Mouse (Mus musculus): ENCODE data around the gene Glyat. TPM values are rescaled to one million over a fixed set of nuclear protein-coding genes. Genes with fewer than 3 reads are reported as not detected.
"Not testable (repeated sequence)": the region's sequence is repeated elsewhere in the genome, so short reads cannot be mapped to it uniquely, and the experiment has no call there.

The Glyat gene
- total RNA-seq (2015), result not detected in 2 replicates
- total RNA-seq (2017), result not detected in 2 replicates

DNA sequence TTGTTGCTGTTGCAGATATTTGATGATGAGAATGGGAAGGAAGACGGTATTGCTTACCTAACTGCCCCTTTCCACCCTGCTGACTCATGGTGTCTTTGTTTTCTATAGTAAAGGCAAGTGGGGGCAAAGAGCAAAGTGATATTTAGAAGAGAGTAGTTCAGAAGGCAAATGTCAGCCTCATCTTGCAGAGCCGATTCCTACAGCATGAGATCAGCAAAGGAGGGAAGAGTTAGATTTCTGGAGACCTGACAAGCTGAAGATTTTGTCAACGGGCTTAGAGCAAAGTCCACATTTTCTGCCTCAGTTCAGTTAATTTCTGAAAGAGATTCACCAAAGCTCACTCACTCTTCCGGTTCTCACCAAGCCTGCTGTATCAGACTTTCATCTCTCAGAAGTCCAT is at the start of gene Glyat:
TSS of gene Glyat (plus strand) at position 133 of the 400 bp plus-strand sequence.
- ATAC-seq (replicated peaks; ENCODE audit: poor library complexity), result no peak

DNA sequence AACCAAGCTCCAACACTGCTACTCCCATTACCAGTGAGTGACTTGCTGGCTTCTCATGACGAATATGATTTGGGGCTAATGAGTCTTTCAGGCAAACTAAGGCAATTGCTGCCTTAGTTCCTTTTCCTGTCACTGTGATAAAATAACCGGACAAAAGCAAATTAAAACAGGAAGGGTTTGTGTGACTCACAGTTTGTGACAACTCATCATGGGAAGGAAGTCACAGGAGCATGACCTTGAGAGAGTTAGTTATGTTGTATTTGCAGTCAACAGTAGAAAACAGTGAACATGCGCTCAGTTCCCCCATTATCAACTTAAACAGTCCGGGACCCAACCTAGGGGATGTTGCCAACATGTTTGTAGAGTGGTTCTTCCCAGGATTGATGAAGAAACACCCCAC is 47.8 kb upstream of the Glyat start:
- ATAC-seq (replicated peaks; ENCODE audit: poor library complexity), result peak; percentile 87

DNA sequence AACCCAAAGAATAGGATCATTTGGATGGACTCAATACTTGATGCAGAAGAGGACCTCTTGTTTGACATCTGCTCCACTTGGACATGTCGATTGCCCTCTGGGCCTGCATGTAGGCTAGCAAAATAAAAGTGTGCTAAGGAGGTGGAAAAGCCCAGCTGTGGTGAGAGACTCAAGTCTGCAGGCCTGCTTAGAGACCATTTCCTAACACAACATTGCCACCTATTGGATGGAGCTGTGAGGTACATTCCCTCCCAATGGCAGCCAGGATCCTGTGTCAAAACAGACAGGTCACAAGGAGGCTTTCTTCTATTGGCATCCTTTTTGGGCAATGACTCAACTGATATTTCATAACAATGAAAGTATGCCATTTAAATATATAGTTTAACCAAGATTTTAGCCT is 41.2 kb upstream of the Glyat start:
- ATAC-seq (replicated peaks; ENCODE audit: poor library complexity), result peak; percentile 78

DNA sequence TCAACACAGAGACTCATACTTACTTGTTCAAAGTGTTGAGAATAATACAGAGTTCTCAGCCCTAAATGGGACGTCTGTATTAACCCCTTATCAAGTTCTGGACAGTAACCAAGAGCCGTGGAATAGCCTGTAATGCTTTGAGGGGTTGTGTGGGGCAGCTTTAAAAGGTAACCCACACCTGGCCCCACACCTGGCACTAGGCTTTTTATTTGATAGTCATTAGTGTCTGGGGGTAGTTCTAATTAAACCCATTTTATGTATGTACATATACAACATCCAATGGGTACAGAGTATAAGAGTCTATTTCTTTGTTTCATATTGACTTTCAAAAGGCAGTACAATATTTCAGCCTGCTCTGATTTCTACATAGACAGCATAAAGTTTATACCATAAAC is 38.0 kb upstream of the Glyat start:
- no peak for ATAC-seq (replicated peaks; ENCODE audit: poor library complexity)

DNA sequence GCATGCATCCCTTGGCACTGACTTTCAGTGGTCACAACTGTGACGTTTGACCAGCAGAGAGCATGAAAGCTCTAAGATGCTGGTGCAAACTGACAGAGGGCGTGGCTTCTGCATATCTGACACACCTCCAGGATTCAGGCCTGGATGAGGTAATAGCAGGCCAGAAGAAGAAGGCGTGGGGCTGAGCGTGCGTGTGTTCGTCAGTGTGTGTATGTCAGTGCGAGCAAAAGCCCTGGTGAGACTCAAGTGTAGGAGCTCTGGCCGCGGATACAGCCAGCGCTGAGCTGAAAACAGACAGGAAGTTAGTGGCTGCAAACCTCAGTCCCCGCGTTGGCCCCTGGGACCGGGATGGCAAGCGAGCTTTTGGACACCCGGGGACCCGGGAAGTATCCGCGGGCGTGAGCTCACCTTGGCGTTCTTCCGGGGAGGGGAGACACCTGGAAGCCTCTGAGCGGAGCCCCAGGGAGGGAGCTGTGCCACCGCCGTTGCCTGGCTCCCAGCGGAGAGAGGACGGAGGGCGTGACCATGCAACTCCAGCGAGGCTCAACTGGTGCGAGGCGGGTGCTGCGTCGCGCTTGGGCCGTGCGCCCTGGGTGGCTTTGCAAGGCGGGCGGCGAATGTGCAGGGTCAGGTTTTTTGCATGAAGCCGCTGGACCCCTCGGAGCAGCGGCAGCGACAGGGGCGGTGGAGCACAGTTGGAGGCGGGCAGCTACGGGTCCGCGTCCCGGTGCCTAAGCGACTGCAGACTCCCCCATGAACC is 37.4 kb upstream of the Glyat start:
- ATAC-seq (replicated peaks; ENCODE audit: poor library complexity), result peak; percentile 80

DNA sequence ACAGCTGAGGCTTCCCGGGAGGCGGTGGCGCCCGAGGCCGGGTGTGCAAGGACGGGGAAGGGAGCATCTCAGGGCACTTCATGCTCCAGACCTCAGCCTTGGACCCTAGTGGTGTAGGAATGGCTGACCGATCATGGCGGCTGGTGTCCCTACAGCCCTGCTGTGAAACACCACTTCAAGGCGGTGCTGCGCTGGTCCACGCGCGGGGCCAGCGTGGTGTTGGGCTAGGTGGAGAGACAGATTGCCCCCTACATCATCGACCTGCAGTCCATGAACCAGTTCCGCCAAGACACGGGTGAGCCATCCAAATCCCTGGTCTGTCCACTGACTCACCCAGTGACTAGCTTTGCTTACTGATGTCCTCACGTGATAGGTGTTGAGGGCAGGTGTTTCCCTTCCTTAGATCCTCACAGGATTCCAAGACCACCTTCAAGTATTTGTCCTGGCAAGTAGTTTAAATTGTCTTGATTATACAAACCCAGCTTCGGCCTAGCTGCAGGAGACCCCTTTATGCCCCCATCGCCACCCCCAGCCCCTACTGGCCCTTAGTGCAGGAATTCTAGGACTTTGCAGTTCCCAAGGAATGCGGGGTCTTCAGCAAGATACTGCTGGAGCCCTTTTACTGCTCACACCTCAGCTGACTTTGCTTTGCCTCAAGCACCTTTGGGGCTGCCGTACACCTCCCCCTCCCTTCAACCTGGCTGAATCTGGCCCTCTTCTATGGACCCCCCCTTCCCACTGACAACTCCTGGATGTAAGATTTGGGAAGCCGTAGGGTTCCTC is 36.6 kb upstream of the Glyat start:
- peak; percentile 13 for ATAC-seq (replicated peaks; ENCODE audit: poor library complexity)

DNA sequence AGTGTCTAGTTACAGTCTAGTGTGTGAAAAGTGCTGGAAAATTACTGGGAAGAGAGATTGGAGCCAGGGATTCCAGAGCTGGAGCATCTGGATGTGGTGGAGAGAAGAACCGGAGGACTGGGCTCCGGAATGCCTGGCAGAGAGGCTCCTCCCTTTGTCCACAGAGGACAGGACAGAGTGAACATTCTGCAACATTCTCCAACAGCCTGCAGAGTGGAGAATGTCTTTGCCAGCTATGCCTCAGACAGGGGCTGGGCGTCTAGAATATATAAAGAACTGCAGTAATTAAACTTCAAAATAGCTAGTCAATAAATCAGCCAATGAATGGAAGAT is 36.1 kb upstream of the Glyat start:
- no peak for ATAC-seq (replicated peaks; ENCODE audit: poor library complexity)

DNA sequence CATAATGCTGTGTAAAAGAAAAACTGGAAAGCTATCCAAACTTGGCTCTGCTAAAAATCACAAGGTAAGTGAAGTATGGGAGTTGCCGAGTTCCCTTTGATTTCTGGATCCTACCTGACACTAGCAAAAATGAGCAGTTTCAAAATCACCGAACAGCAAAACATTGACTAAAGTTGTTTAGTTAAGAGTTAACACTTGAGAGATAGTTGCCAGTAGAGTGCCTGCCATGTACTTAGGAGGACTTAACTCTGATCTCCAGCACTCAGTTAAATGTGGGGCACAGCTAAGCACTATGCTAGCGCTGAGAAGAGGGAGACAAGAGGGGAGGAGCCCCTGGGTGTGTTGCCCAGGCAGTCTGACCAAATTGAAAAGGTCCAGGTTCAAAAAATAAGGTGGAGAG is 34.4 kb upstream of the Glyat start:
- ATAC-seq (replicated peaks; ENCODE audit: poor library complexity), result no peak

DNA sequence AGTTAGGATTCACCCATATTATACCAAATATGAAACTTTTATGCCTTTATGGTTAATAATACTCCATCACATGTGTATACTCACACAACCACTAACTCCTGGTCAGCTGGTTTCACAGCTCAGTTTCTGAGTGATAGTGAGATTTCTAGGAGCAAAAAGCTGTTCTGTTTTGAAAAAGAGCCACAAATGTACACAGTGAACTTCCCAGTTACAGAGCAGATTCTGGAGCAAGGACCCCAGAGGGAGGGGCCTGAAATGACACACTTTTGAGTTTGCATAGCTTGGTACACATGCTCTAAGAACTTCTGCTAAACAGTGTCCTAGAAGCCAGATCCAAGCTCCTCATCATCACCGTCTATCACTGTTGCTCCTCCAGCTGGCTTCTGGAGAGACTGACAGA is 33.4 kb upstream of the Glyat start, which contains the start of gene Gm4952:
TSS of gene Gm4952 (plus strand) at position 301 of the 400 bp plus-strand sequence.
- ATAC-seq (replicated peaks; ENCODE audit: poor library complexity), result no peak

DNA sequence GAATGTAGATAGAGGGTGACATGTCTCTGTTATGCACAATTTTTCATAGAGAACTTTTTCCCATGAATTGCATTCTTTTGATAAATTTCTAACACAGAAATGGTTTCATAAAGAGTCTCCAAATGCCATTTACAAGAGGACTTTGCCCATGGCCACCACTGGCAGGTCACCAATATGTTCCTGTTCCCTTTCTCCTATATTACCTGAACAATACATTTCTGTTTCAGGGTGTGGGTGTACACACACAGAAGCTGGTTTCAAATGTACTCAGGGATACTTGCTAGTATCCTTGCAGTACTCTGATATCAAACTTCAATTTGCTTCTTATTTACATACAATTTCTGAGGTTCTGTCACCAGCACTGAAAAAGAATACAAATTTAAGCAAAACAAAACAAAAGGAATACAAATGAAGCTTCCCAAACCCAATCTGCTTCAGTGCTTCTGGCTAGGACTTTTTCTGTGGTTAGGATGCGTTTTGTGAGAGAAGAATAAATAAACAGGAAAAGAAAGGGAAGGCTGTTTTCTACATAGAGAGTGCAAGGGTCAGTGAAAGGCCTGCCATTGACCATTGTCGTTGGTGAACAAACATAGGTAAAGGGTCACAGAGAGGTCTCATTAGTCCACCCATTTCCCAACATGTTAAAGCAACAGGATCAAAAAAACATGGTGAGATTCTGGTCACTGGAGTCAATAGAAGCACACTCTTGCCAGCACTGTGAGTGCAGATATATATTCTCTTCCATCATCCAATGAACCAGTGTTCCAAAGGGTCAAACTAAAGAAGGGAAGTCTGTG is 32.2 kb upstream of the Glyat start:
- no peak for ATAC-seq (replicated peaks; ENCODE audit: poor library complexity)

DNA sequence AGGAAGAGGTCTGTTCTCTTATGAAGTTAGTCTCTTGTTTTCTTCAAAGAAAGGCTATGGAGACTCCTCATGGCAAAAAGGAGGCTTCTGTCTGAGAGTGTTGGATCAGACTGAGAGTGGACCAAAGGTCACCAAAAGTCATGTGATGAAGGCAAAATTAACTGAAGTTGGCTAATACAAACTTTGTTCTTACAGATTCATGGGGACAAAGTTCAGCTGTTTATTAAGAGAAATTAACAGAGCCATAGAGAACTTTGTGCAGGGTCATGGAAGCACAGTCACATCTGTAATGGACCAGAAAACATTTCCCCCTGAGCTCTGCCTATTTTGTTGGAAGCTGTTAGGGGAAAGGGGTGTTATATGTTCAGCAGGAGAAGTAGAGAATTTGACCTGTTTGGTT is 24.8 kb upstream of the Glyat start:
- no peak for ATAC-seq (replicated peaks; ENCODE audit: poor library complexity)

DNA sequence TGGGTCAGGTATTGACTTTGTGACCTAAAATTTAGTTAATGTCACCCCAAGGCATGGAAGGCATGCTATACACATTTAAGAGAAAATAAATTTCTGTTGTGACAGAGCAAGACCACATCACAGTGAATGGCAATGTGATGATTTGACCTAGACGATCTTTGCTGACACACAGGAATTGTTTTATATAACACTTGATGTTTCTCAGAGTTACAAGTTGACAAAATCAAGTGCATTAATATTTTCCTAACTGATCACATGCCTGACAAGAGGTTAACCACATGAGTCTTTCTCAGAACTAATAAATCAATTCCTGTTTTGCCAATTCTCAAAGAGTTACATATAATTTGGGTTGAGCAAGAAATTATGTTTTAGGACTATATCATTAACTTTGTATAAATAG is 19.5 kb upstream of the Glyat start:
- no peak for ATAC-seq (replicated peaks; ENCODE audit: poor library complexity)

DNA sequence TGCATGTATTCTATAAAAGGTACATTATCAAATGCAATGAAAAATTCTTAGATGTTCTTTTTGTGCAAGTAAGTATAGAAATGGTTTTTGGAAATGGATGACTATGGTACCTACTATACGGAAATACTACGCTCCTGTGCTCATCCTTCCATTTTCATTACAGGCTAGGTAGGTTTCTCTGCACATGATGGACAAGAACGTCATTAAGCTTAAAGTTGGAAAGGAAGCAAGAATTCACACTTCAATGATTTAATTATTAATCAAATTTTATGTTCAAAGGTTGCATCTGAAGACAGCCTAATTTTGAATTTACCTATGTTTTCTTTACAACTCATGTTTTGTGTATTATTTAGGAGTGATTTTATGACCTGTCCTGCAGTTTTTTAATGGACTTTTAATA is 1.2 kb downstream of the Glyat start:
- ATAC-seq (replicated peaks; ENCODE audit: poor library complexity), result no peak

DNA sequence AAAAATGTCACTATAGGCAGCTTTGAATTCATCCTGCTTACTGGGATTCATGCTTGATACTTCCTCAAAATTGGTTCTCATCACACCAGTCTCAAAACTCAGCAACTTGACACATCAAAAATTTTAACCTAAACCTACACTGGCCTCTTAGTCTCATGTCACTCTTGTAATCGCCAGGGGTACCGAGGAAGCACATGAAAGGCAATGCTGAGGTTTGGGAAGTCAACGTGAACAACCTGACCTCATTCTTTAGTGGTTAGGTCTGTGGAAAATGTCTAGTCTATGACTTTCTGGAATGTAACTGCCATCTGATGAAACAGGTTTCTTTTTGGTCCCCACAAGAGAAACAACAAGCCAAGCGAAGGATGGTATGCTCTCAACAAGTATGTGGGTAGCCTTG is 1.9 kb downstream of the Glyat start:
- no peak for ATAC-seq (replicated peaks; ENCODE audit: poor library complexity)

DNA sequence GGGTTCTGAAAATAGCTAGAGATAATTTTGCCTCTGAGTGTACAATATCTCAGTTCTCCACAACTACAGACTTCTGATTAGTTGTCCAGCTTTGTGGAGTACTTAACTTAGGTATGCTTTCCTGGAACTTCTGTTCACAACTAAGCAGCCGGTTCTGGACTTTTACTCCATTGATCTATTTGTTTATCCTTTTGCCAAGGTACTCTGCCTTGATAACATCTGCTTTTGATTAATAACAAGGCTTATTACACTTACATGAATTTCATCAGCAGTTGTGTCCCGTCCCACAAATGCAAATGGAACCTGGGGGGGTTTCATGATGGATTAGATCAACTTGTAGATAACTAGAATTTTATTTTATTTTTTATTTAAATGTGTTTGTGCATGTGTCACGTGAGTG is 3.8 kb downstream of the Glyat start:
- no peak for ATAC-seq (replicated peaks; ENCODE audit: poor library complexity)

DNA sequence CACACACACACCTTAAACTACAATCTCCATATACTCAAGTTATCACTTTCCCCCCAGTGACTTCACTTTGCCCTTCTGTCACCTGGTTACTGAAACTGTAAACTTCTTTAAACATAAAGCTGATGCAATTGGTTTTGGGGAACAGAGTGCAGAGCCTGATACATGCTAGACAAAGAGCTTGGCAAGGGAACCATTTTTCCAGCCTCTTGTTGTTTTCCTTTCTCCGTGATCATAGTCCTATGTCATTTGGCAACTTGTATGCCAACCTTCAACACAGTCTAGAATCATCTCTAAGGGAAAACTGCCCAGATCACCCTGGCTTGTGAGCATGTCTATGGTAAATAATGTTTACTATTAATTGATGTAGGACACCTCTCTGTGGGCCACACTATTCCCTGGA is 4.9 kb downstream of the Glyat start:
- no peak for ATAC-seq (replicated peaks; ENCODE audit: poor library complexity)

DNA sequence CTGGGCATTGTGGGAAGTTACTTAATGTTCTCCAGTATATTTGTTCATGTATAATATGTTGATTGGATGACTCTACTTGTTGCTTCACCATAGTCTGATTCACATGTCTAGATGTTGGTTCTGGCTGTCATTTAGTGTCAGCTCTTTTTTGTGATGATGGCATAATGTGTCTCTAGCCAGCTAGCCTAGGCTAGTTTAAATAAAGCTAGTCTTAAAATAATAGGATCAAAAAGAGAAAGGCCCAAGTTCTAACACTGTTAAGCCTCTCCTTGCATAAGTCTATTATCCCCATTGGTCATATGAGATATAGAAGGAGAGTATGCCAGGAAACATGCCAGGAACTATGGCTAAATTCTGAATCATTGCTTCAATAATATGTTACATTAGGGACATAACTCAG is 16.4 kb downstream of the Glyat start:
- ATAC-seq (replicated peaks; ENCODE audit: poor library complexity), result no peak

DNA sequence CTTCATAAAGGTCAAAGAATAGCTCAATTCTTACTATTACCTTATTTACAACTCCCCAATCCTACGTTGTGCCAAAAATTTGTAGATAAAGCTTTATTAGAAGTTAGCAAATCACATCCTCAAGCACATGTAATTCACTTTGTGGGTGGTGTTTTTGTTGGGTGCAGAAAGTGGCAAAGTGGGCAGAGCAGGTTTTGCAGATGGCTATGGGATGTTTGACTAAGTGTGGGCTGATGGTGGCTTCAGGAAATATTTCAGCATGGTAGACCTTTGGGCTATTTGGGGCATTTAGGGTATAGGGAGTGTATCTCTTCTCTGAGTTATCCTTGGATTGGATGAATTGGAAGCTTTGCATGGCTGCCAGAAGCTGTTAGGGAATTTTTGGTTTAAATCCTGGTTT is 33.0 kb downstream of the Glyat start:
- no peak for ATAC-seq (replicated peaks; ENCODE audit: poor library complexity)

DNA sequence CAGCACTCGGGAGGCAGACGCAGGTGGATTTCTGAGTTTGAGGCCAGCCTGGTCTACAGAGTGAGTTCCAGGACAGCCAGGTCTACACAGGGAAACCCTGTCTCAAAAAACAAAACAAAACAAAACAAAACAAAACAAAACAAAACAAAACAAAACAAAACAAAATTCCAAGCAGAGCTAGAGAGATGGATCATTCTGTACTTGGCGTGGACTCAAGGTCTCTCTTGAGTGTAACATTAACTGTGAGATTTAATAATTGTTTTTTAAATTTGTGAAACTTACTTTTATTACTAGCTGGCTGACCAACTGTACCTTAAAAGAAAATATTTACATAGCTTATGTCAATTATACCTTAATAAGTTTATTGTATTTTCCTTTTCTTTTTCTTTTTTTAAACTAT is 35.5 kb downstream of the Glyat start:
- not testable (repeated sequence) for ATAC-seq (replicated peaks; ENCODE audit: poor library complexity)

DNA sequence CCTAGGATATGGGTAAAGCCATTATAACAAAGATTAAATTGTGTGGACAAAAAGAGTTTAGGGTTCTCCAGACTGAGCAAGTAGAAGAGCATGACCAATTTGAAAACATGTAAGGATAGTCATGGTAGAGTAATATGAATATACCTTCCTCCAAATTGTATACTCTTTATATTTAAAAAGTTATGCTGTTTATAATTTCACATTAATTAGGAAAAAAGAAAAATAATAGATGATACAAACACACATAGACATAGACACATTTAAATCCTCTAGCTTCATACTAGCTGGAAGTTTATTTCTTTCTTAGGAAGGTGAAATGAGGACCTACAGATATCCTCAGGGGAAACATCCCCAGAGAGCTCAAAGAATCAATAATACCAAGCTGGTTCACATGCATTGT is 37.0 kb downstream of the Glyat start, which contains the start of gene Olfr1442:
TSS of gene Olfr1442 (plus strand) at position 301 of the 400 bp plus-strand sequence.
- no peak for ATAC-seq (replicated peaks; ENCODE audit: poor library complexity)

DNA sequence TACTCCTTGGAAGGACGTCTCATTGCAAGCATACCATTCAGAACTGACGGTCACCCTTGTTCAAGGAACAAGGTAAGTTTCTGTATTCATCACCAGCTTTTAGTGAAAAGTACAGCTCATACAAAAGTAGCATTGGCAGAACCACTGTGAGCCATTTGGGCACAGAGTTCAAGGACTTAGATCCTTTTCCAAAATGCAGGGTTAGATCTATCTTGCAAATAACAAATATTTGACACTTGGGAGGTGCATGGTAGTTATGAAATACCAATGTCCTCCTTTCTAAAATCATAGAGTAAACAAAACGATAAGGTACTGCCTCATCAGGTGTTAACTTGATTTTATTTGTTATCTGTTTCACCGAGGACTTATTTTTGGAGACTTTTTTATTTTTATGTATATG is 37.9 kb downstream of the Glyat start:
- ATAC-seq (replicated peaks; ENCODE audit: poor library complexity), result no peak

DNA sequence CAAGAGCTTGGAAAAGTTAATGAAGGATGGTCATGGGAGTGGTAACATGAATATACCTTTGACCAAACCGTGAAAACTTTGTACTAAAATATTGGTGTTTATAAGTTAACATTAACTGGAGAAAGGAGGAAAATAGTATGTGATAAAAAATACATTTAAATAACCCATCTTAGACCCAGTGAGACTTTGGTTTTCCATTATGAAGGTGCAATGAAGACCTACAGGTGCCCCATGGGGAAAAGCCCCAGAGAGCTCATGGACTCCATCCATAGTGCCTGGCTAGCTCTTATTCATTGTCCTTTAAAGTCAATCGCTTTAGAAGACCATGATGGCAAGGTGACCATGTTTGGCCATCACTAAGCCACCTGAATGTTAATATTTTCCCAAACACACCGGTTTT is 44.7 kb downstream of the Glyat start, which contains the start of gene Olfr1443:
TSS of gene Olfr1443 (plus strand) at position 301 of the 400 bp plus-strand sequence.
- no peak for ATAC-seq (replicated peaks; ENCODE audit: poor library complexity)
